Mouse (Mus musculus): ENCODE data around the gene Plcl1. TPM values are rescaled to one million over a fixed set of nuclear protein-coding genes. Genes with fewer than 3 reads are reported as not detected.

Plcl1 gene
- polyA plus RNA-seq, 1 experiment from 2014 or later, result 2.9 TPM

- DNase-seq (ENCODE audit: low spot score), result no peak
Measured at GRCm38 (mm10) chr1:55792817-55793216, 387.1 kb downstream of the Plcl1 start.

Other genes with a start within 250 kb of the Plcl1 start
- 0.80 and 1.1 TPM in 2 replicates for gene Rftn2, start 179.1 kb upstream of the Plcl1 start, polyA plus RNA-seq (2015; fragmentation: Nextera tagmentation; extraction: Ambion mirVana)
- gene Mars2, start 168.7 kb upstream of the Plcl1 start, polyA plus RNA-seq (2015; fragmentation: Nextera tagmentation; extraction: Ambion mirVana), result 3.5 and 3.8 TPM in 2 replicates
- 1.0 and 1.1 TPM in 2 replicates for gene Boll, start 42.5 kb upstream of the Plcl1 start, polyA plus RNA-seq (2015; fragmentation: Nextera tagmentation; extraction: Ambion mirVana)

Data from thymus, postnatal 0 days (tissue).